Mouse (Mus musculus): ENCODE measurements around the gene Mdfic. TPM values are rescaled to one million over a fixed set of nuclear protein-coding genes. Genes with fewer than 3 reads are reported as not detected.

The Mdfic gene
- total RNA-seq, 2 experiments from 2014 or later, result 16.9 to 17.3 TPM

- intact Hi-C loops (cut with DNase I), result no loop called here
- DNase-seq (ENCODE audit: low spot score), result no peak
These were observed 18.0 kb downstream of the Mdfic start for GRCm38 (mm10) chr6:15738331-15738943.

GRCm38 (mm10) chr6:15739132-15739531 lies 18.7 kb downstream of the Mdfic start:
- intact Hi-C loops (cut with DNase I), result no loop called here
- no peak for DNase-seq (ENCODE audit: low spot score)

GRCm38 (mm10) chr6:15742591-15743149 lies 22.2 kb downstream of the Mdfic start:
- no peak for DNase-seq (ENCODE audit: low spot score)
- intact Hi-C loops (cut with DNase I), result no loop called here

DNA sequence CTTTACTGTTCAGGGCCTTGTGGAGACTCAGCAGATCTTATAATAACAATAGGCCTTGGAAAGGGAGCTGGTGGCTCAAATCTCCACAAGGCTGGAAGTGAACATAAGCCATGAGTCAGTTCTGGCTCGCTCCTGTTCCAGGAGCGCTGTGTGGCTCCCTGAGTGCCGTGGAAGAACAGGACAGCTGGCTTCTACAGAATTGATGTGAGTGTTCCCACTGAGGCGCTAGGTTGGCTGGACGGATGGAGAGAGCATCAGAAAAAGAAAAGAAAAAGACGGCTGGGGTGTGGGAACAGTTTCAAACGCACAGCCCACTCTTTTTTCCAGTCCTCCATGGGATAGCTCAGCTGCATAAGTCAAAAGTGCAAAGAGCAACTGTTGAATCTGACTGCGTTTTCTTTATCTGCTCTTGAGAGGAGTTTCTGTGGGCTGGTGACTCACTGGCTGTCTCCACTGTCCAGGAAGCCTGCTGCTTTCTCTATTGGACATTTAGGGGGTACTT lies 22.9 kb downstream of the Mdfic start:
- peak; percentile 42 for DNase-seq (ENCODE audit: low spot score)
- intact Hi-C loops (cut with DNase I), result no loop called here

DNA sequence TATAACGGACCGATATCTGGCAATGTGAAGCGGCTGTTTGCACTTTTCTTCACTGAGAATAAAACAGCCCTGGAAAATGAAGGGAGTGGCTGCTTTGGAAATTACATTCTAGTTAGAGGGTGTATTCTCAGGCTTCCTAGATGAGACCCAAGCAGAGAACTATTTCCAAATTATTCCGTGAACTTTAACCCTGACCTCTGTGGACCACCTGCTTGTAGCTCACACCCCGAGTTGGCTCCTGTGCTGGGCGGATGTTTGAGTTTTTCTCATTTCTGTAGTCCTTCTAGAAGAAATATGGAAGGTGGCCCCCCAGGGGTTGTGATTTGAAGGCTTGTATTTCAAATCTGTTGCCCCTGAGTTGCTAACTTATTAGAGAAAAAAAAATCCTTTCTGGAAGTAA lies 23.3 kb downstream of the Mdfic start:
- intact Hi-C loops (cut with DNase I), result no loop called here
- no peak for DNase-seq (ENCODE audit: low spot score)

GRCm38 (mm10) chr6:15745313-15745712 lies 24.9 kb downstream of the Mdfic start:
- intact Hi-C loops (cut with DNase I), result no loop called here
- DNase-seq (ENCODE audit: low spot score), result no peak

- intact Hi-C loops (cut with DNase I), result no loop called here
- no peak for DNase-seq (ENCODE audit: low spot score)
These were observed 25.4 kb downstream of the Mdfic start for GRCm38 (mm10) chr6:15745891-15746290.

DNA sequence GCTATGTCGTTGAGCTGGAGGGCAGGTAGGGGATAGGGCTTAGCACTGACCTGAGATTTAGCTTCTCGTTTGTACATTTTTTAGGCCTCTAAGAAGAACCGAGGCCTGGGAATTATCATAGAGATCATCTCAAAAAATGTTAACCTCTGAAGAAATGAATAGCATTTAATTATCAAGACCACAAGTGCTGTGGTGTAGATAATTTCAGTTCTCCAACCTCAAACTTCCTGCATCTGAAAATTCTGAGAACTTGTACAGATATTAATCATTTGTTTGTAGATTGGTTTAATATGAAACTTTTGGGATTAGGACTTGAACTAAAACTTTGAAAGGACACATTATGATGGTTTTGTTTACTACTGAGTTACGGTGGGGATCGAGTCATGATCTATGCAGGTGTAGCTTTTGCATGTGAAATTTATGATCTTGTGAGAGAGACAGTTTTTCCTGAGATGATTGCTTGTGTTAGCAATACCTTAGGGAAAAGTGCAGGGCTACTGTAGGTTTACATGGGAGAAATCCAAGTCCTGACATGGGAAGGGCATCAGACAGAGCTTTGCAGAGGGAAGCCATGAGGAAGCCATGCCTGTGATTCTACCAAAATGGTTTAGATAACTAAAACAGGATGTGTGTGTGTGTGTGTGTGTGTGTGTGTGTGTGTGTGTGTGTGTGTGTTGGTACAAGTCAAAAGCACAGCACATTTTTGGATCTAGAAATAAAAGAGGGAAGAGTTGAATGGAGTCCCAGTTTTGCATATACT lies 27.1 kb downstream of the Mdfic start:
- intact Hi-C loops (cut with DNase I), result no loop called here
- no peak for DNase-seq (ENCODE audit: low spot score)

- intact Hi-C loops (cut with DNase I), result no loop called here
- DNase-seq (ENCODE audit: low spot score), result no peak
These were observed 27.8 kb downstream of the Mdfic start for GRCm38 (mm10) chr6:15748236-15748635.

DNA sequence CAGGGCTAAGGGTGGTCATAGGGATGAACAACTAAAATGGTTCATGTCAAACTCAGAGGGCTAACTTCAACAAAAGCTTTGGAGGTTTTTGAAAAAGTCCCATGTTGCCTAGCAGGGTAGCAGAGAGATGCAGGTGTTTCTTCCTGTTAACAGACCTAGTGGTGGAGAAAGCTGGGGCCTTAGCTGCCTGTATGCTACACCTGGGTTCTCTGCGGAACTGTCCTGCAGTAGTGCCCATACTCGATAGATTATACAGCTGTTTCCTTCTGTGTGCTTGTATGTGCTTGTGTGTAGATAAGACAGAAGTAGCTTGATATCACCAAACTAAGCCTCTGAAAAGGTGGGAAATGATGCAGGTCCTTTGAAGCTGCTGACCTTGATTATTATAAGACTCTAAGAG lies 28.5 kb downstream of the Mdfic start:
- no peak for DNase-seq (ENCODE audit: low spot score)
- intact Hi-C loops (cut with DNase I), result no loop called here

DNA sequence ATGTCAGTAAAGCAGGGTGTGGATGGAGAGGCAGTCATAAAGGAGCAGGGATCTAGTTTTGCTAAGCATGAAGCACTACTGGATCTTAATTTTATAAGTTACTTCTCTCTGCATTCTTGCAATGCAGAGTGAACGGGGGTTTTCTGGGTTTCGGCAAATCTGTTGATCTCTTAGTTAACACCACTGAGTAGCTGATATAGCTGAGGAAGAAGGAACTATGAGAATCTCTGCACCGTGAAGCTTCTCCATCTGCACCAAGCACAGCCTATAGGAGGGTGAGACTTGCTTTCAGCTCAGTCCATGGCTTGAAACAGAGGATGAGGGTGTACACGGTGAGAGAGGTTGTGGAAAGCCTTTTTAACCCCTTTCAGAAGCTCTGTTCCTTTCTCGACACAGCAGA lies 29.6 kb downstream of the Mdfic start:
- intact Hi-C loops (cut with DNase I), result no loop called here
- no peak for DNase-seq (ENCODE audit: low spot score)

- DNase-seq (ENCODE audit: low spot score), result no peak
- intact Hi-C loops (cut with DNase I), result no loop called here
These were observed 30.9 kb downstream of the Mdfic start for GRCm38 (mm10) chr6:15751375-15751774.

GRCm38 (mm10) chr6:15752160-15752559 lies 31.7 kb downstream of the Mdfic start:
- no peak for DNase-seq (ENCODE audit: low spot score)
- intact Hi-C loops (cut with DNase I), result no loop called here

GRCm38 (mm10) chr6:15753208-15753607 lies 32.7 kb downstream of the Mdfic start:
- DNase-seq (ENCODE audit: low spot score), result no peak
- intact Hi-C loops (cut with DNase I), result no loop called here

- intact Hi-C loops (cut with DNase I), result no loop called here
- no peak for DNase-seq (ENCODE audit: low spot score)
These were observed 37.9 kb downstream of the Mdfic start for GRCm38 (mm10) chr6:15758394-15758793.

- no peak for DNase-seq (ENCODE audit: low spot score)
- intact Hi-C loops (cut with DNase I), result no loop called here
These were observed 40.3 kb downstream of the Mdfic start for GRCm38 (mm10) chr6:15760750-15761149.

DNA sequence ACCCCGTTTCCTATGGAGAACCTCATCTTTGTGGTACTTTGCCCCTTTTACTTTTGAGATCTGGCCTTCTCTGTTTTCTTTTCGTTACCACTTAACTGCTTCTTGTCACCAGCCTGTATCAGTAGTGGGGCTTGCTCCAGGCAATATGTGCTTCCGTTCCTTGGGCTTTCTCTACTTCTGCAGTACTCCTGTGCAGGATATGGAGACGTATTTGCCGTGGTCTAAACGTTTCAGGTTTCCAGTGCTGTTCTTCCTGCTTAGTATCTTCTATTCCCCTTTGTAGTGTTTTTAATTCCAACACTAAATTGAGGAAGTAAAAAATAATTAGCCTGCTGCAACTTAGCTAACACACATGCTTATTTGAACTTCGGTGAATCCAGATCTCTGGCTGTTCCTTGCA lies 43.6 kb downstream of the Mdfic start:
- intact Hi-C loops (cut with DNase I), result no loop called here
- DNase-seq (ENCODE audit: low spot score), result no peak

GRCm38 (mm10) chr6:15767460-15767859 lies 47.0 kb downstream of the Mdfic start:
- no peak for DNase-seq (ENCODE audit: low spot score)
- intact Hi-C loops (cut with DNase I), result no loop called here

GRCm38 (mm10) chr6:15770128-15770527 lies 49.7 kb downstream of the Mdfic start:
- no peak for DNase-seq (ENCODE audit: low spot score)
- intact Hi-C loops (cut with DNase I), result no loop called here

GRCm38 (mm10) chr6:15777070-15777469 lies 56.6 kb downstream of the Mdfic start:
- intact Hi-C loops (cut with DNase I), result no loop called here
- no peak for DNase-seq (ENCODE audit: low spot score)

- intact Hi-C loops (cut with DNase I), result no loop called here
- no peak for DNase-seq (ENCODE audit: low spot score)
These were observed 59.7 kb downstream of the Mdfic start for GRCm38 (mm10) chr6:15780127-15780526.

Measured in heart, postnatal 25 days (tissue).